Mouse (Mus musculus): ENCODE data around the gene Txnrd2. TPM values are rescaled to one million over a fixed set of nuclear protein-coding genes. Genes with fewer than 3 reads are reported as not detected.

The Txnrd2 gene
- polyA plus RNA-seq, 1 experiment from 2014 or later, result 40.1 TPM

- Histone ChIP-seq H3K27me3 (ENCODE audit: insufficient read depth, poor library complexity, severe bottlenecking) (peaks cover 7% of the 10 kb centered on the region; the same call in 1 of the 2 replicates), H3K4me3 (no peak overlapping the region), H3K36me3 (peaks cover 23% of the 10 kb centered on the region), H3K9me3 (no peaks in the 10 kb centered on the region), H3K4me1 (peaks cover 39% of the 10 kb centered on the region), H3K27ac (no peak overlapping the region)
- DNase-seq (ENCODE audit: low spot score), result no peak
- WGBS, result 66% methylated on average over 9 of the region's 9 CpGs
Observed at GRCm38 (mm10) chr16:18451486-18452181, 25.4 kb downstream of the Txnrd2 start.

- DNase-seq (ENCODE audit: low spot score), result no peak
- Histone ChIP-seq H3K27ac (no peak overlapping the region), H3K9me3 (no peaks in the 10 kb centered on the region), H3K27me3 (ENCODE audit: insufficient read depth, poor library complexity, severe bottlenecking) (peaks cover 7% of the 10 kb centered on the region; the same call in 1 of the 2 replicates), H3K4me1 (peaks cover 39% of the 10 kb centered on the region), H3K36me3 (peaks cover 29% of the 10 kb centered on the region), H3K4me3 (no peak overlapping the region)
- WGBS, result 83% methylated on average over 8 of the region's 8 CpGs
Observed at GRCm38 (mm10) chr16:18452361-18452862, 26.2 kb downstream of the Txnrd2 start.

- peaks cover 14% of the 10 kb centered on the region for H3K27me3 ChIP-seq (ENCODE audit: insufficient read depth, poor library complexity, severe bottlenecking)
- WGBS, result 33% methylated on average over 5 of the region's 5 CpGs
- no peak overlapping the region; the same call in 1 of the 2 replicates for H3K27ac ChIP-seq
- H3K4me3 ChIP-seq, result no peak overlapping the region
- no peaks in the 10 kb centered on the region for H3K9me3 ChIP-seq
- peaks cover 38% of the 10 kb centered on the region for H3K36me3 ChIP-seq
- no peak for DNase-seq (ENCODE audit: low spot score)
- peaks cover 34% of the 10 kb centered on the region for H3K4me1 ChIP-seq
Observed at GRCm38 (mm10) chr16:18453846-18454245, 27.7 kb downstream of the Txnrd2 start.

DNA sequence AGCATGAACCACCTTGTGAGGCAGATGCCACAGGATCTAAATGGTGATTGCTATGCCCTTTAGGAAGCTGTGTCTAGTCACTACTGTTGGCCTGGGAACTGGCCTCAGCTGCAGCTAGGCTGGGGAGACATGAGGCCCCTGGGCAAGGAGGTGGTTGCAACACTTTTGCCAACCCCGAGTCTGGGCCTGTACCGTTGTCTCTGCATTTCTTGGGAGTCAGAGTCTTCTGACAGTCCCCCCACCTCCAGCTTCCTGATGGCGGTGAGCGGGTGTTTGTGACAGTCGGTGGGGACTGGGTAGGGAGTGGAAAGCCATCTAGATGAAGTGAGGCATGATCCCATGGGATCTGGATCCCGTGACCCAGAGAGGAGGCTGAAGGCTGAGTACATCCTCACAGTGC is 29.2 kb downstream of the Txnrd2 start:
- H3K4me1 ChIP-seq, result peaks cover 45% of the 10 kb centered on the region
- 90% methylated on average over 6 of the region's 6 CpGs for WGBS

GRCm38 (mm10) chr16:18458661-18459060 is 32.5 kb downstream of the Txnrd2 start:
- H3K4me3 ChIP-seq, result no peak overlapping the region
- H3K9me3 ChIP-seq, result no peaks in the 10 kb centered on the region
- H3K4me1 ChIP-seq, result peaks cover 42% of the 10 kb centered on the region
- DNase-seq (ENCODE audit: low spot score), result no peak
- peak overlapping the region; percentile 47; the same call in 1 of the 2 replicates for H3K27ac ChIP-seq
- peaks cover 30% of the 10 kb centered on the region for H3K27me3 ChIP-seq (ENCODE audit: insufficient read depth, poor library complexity, severe bottlenecking)
- H3K36me3 ChIP-seq, result peaks cover 32% of the 10 kb centered on the region

More for the DNA sequence above, 29.2 kb downstream of the Txnrd2 start:
- Histone ChIP-seq H3K36me3 (peaks cover 32% of the 10 kb centered on the region), H3K27me3 (ENCODE audit: insufficient read depth, poor library complexity, severe bottlenecking) (peaks cover 17% of the 10 kb centered on the region), H3K9me3 (no peaks in the 10 kb centered on the region), H3K27ac (no peak overlapping the region), H3K4me3 (no peak overlapping the region)
- DNase-seq (ENCODE audit: low spot score), result no peak

DNA sequence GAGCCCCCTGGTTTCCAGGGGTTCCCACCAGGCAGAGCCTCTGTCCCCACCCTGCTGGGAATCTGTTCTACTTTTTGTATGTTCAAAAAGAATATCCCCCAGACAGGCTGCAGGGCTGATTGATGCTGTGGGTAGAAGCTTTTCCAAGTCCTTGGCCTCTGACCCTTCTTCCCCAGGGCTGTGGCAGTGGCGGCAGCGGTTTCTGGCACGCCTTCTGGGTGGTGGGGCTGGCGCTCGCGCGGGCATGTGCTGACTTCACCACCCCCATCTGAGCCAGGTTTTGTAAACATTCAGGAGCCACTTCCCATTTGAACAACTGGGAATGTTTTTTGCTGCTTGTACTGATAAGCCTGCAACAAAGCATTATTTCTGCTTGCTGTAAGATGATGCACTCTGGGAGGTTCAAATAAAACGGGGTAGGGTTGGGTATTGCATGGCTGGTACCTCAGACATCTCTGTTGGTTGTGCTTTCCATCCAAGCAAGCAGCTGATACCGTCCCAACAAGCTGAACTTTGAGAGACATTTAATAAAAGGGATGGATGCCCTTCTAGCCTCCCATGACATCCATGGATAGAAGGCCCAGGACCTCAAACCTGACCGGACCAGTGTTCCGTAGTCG is 33.3 kb downstream of the Txnrd2 start:
- Histone ChIP-seq H3K27me3 (ENCODE audit: insufficient read depth, poor library complexity, severe bottlenecking) (peaks cover 30% of the 10 kb centered on the region), H3K9me3 (no peaks in the 10 kb centered on the region), H3K4me3 (peak overlapping the region; percentile 36), H3K36me3 (peaks cover 32% of the 10 kb centered on the region), H3K27ac (peak overlapping the region; percentile 64; the same call in 1 of the 2 replicates), H3K4me1 (peaks cover 40% of the 10 kb centered on the region)
- WGBS, result 17% methylated on average over 12 of the region's 12 CpGs
- no peak for DNase-seq (ENCODE audit: low spot score)

GRCm38 (mm10) chr16:18459955-18460370 is 33.8 kb downstream of the Txnrd2 start:
- H3K27me3 ChIP-seq (ENCODE audit: insufficient read depth, poor library complexity, severe bottlenecking), result peaks cover 30% of the 10 kb centered on the region
- peak overlapping the region; percentile 64 for H3K27ac ChIP-seq
- peak overlapping the region; percentile 36 for H3K4me3 ChIP-seq
- H3K9me3 ChIP-seq, result no peaks in the 10 kb centered on the region
- DNase-seq (ENCODE audit: low spot score), result no peak
- H3K4me1 ChIP-seq, result peaks cover 38% of the 10 kb centered on the region
- WGBS, result 2% methylated on average over 11 of the region's 11 CpGs
- peaks cover 29% of the 10 kb centered on the region for H3K36me3 ChIP-seq

DNA sequence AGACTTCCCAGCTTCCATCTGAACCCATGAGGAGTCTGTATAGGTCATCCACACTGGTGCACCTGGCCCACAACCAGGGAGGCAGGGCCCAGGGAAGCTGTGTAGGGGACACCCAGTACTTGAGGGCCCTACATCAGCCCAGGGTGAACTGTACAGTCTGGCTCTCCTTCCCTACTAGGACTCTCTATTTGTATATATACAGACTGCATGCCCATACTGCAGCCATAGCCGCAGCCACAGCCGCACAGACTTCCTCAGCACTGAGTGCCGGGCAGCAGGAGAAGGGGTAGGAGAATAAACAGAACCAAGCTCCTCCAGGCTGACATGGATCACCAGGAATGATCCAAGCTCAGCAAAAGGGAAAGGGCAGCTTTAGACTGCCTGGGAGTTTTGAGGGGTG is 34.6 kb downstream of the Txnrd2 start:
- H3K27ac ChIP-seq, result peak overlapping the region; percentile 69
- peaks cover 23% of the 10 kb centered on the region for H3K27me3 ChIP-seq (ENCODE audit: insufficient read depth, poor library complexity, severe bottlenecking)
- H3K9me3 ChIP-seq, result no peaks in the 10 kb centered on the region
- 75% methylated on average over 3 of the region's 3 CpGs for WGBS
- peaks cover 32% of the 10 kb centered on the region for H3K4me1 ChIP-seq
- H3K4me3 ChIP-seq, result no peak overlapping the region
- peaks cover 20% of the 10 kb centered on the region for H3K36me3 ChIP-seq
- no peak for DNase-seq (ENCODE audit: low spot score)

GRCm38 (mm10) chr16:18462031-18462430 is 35.8 kb downstream of the Txnrd2 start:
- Histone ChIP-seq H3K36me3 (peaks cover 11% of the 10 kb centered on the region), H3K9me3 (no peaks in the 10 kb centered on the region), H3K4me1 (peaks cover 32% of the 10 kb centered on the region), H3K27me3 (ENCODE audit: insufficient read depth, poor library complexity, severe bottlenecking) (peaks cover 22% of the 10 kb centered on the region), H3K4me3 (no peak overlapping the region), H3K27ac (peak overlapping the region; percentile 57; the same call in 1 of the 2 replicates)
- DNase-seq (ENCODE audit: low spot score), result no peak
- 83% methylated on average over 9 of the region's 9 CpGs for WGBS

GRCm38 (mm10) chr16:18462598-18462997 is 36.4 kb downstream of the Txnrd2 start:
- no peak for DNase-seq (ENCODE audit: low spot score)
- H3K27ac ChIP-seq, result no peak overlapping the region
- H3K4me1 ChIP-seq, result peaks cover 32% of the 10 kb centered on the region
- H3K9me3 ChIP-seq, result no peaks in the 10 kb centered on the region
- 42% methylated on average over 8 of the region's 8 CpGs for WGBS
- peaks cover 21% of the 10 kb centered on the region for H3K27me3 ChIP-seq (ENCODE audit: insufficient read depth, poor library complexity, severe bottlenecking)
- H3K36me3 ChIP-seq, result peaks cover 8% of the 10 kb centered on the region; the same call in 1 of the 2 replicates
- no peak overlapping the region for H3K4me3 ChIP-seq

DNA sequence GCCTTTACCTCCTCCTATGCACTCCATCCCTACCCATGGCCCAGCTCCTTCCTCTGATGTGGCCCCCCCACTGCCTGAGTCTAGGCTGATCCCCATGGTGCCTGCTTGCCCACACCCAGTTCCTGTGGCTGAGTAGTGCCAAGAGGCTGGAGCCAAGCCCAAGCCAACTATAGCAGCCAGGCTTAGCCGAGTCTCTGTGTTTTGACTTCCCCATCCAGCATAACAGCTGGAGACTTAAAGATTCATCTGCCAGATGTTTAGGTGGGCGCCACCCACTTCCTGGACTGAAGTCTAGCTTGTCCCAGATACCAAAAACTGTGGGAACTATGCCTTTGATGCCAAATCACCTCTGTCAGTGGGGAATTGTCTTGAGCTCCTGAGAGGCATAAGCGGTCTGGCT is 38.1 kb downstream of the Txnrd2 start:
- no peak for DNase-seq (ENCODE audit: low spot score)
- Histone ChIP-seq H3K27ac (no peak overlapping the region), H3K4me3 (no peak overlapping the region), H3K4me1 (peaks cover 26% of the 10 kb centered on the region), H3K36me3 (peaks cover 7% of the 10 kb centered on the region), H3K9me3 (no peaks in the 10 kb centered on the region), H3K27me3 (ENCODE audit: insufficient read depth, poor library complexity, severe bottlenecking) (peaks cover 16% of the 10 kb centered on the region)
- 65% methylated on average over 3 of the region's 3 CpGs for WGBS

DNA sequence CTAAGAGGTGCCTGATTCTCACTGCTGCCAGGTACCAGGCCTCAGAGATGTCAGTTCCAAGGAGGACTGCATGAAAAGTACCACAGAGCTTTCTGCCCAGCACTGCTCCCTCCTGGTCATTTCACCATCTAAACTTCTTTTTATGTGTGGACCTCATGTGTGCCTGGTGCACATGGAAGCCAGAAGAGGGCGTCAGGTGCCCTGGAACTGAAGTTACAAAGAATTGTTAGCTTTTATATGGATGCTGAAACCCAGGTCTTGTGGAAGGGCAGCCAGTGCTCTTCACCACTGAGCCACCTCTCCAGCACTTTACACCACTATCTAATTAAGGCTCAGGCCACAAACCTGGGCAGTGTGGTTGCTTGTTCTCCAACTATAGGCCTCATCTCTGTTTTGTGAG is 44.6 kb downstream of the Txnrd2 start:
- Histone ChIP-seq H3K9me3 (no peaks in the 10 kb centered on the region), H3K27ac (no peak overlapping the region), H3K4me3 (no peak overlapping the region), H3K4me1 (peaks cover 14% of the 10 kb centered on the region), H3K27me3 (ENCODE audit: insufficient read depth, poor library complexity, severe bottlenecking) (no peaks in the 10 kb centered on the region), H3K36me3 (peaks cover 35% of the 10 kb centered on the region)
- no peak for DNase-seq (ENCODE audit: low spot score)
- WGBS, result 31% methylated on average over 1 of the region's 1 CpGs

- Histone ChIP-seq H3K36me3 (peaks cover 38% of the 10 kb centered on the region), H3K4me3 (no peak overlapping the region), H3K4me1 (peaks cover 14% of the 10 kb centered on the region), H3K27me3 (ENCODE audit: insufficient read depth, poor library complexity, severe bottlenecking) (no peaks in the 10 kb centered on the region), H3K27ac (no peak overlapping the region; the same call in 1 of the 2 replicates), H3K9me3 (no peaks in the 10 kb centered on the region)
- 44% methylated on average over 11 of the region's 11 CpGs for WGBS
- peak; percentile 73 for DNase-seq (ENCODE audit: low spot score)
Observed at GRCm38 (mm10) chr16:18471381-18471955, 45.3 kb downstream of the Txnrd2 start.
